Mouse (Mus musculus) retina, postnatal 1 day (tissue): ENCODE results near the gene Litaf.
"Not testable (repeated sequence)": the region's sequence is repeated elsewhere in the genome, so short reads cannot be mapped to it uniquely, and the experiment has no call there.

Experiments used
- DNase-seq: peaks from one replicate; pipeline ENCODE4 v3.0.0-alpha.2; 2012

Gene Litaf

DNA sequence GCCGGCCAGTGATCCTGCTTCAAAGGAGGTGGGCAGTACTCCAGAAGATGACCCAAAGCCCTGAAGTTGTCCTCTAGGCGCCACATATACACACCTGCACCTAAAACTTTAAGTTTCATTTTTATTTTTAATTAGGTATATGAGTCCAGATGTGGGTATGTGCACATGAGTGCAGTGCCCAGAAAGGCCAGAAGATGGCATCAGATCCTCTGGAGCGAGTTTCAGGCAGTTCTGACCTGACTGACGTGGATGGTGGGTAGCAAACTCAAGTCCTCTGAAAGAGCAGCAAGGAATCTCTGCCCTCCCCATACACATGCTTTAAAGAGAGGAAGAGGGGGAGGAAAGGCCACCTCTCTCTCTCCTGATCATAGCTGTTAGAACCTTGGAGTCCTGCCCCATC, 76.1 kb downstream of the Litaf start:
- DNase-seq = no peak

DNA sequence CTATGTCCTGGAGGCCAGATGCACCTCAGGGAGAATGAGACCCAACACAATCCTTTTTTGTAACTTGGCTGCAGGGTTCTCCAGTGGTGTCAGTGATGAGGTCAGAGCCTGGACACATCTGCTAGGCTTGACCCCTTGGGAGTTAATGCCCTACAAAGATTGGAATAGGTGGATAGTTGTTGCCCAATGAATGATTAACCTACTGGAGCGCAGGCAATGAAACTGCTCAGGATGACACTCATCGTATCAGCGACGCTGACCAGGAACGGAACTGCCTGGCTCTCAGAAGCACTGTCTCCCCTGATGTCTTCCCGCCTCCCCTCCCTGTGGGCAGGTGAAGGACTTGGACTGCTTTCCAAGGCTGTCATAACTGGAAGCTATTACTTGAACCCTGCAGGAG, 76.6 kb downstream of the Litaf start:
- no peak for DNase-seq

DNA sequence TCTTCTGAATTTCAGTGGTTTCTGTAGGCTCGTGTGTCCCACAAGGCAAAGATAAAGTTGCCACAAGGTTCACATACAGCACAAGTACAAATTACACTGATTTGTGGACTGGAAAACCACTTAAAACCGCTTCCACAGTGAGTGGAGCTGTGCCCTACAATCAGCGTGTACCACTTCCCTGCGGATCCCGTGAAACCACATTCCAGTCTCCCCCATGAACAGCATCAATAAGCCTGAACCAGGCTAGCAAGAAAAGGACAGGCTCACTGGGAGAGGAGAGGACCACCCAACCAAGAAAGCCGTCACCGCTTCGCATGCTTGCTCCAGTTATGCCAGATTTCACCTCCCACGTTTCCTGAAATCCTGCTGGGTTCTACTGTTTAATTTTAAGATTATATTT, 77.7 kb downstream of the Litaf start:
- DNase-seq = no peak

DNA sequence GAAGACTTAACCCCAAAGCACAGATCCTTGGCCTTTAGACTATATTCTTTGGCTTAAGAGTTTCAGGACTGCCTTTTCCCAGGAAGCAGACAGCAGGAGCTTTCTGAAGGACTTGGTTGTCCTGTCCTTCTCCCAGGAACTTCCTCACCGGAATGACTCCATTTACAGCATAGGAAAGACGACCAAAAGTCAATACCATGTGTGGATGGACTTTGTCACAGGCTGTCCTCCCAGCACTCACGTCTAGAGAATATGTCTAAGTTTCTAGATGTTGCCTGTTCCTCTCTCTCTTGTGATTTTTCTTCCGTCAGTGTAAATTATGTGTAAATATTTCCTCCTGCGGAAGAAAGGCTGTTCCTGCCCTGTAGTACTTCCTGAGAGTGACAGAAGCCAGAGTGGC, 81.4 kb downstream of the Litaf start:
- DNase-seq = no peak

DNA sequence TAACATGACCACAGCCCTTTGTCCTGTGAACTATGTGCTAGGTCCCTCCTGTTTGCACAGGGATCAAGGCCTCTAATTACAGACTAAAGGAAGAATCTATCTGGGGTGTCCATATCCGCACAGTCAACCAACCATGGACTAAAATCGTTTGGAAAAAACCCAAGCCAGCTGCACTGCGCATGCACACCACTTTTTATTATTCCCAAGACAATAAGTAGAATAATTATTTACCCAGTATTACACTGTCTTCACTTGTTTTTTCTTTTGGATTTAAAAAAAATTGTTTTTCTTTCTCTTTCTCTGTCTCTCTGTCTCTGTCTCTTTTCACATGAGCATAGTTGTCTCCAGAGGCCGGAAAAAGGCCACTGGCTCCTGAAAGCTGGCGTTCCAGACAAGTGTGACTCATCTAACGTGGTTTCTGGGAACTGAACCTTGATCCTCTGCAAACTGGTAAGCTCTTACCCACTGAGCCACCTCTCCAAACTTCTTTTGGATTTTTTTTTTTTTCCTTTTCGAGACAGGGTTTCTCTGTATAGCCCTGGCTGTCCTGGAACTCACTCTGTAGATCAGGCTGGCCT, 84.4 kb downstream of the Litaf start:
- no peak for DNase-seq

DNA sequence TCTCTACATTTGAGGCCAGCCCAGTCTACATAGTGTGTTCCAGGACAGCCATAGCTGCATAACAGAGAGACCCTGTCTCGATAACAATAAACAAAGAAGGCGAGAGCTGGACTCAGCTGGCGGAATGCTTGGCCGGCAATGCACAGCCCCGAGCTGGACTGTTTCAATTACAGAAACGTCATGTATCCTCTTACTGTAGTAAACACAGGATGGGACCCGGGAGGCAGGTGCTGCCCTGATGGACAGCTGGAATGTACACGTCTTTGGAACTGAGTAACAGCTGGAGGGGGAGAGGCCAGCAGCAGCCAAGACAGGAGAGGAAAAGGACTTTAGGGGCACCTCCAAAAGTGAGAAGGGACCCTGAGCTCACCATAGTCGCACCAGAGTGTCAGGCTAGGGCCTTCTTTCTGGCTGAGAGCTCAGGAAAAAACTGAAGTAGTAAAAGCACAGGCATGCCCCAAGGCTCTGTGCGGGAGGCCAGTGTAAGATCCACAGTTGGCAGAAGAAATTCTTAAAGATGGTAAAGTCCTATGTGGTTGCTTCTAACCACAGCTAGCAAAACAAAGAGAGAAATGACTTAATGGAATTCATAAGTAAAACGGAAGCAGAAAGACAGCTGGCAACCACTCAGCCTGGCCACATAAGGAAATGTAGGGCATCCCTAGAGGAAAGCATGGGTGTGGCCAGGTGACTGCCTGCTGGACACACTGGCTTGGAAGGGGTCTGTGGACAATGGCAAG, 86.7 kb downstream of the Litaf start:
- DNase-seq = peak; percentile 23

DNA sequence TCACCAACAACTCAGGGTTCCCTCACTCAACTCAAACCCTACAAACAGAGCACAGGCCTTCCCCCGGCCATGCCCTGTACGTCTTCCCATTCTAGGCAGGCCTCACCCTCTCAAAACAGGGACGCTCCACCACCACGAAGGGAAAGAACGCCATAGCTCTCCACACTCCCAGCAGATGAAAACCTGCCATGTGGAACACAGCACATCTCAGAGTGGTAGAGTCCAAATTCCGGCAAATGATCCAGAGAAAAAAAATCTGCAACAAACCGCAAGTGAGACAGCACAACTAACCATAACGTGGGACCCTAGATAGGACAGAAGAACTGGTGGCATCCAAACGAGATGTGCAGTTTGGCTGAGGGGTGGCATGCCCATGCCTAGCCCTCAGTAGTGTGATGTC, 88.1 kb downstream of the Litaf start:
- DNase-seq = no peak

DNA sequence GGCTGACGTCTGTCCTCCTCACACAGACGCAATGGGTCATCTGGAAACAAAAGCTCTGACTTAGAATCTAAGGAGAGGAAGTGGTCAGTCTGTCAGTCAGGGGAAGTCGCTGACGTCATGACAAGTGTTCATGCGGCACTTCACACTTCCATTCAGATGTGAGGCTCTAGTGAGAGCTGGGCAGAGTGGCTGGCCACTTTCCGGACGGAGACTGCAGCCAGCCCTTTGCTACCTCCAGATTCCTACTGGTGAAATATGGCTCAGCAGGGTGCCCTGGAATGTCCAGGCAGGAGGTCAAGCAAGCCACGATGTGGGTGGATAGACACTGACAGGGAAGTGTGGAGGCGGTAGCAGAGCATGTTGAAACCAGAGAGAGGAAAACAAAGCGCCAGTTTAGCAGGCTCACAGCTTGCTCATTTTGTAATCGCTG, 89.7 kb downstream of the Litaf start:
- no peak for DNase-seq

DNA sequence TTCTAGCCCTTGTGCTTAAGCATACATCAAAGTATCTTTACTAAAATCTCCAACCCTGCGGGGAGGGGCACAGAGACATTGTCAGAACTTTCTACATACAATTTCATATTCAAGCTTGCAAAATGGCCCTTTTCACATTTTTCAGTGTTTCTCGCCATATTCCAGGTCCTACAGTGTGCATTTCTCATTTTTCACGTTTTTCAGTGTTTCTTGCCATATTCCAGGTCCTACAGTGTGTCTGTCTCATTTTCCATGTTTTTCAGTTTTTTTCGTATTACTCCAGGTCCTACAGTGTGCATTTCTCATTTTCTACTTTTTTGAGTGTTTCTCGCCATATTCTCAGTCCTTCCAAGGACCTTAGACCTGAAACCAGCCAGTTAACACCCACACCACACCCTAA, 91.0 kb downstream of the Litaf start:
- DNase-seq = no peak

DNA sequence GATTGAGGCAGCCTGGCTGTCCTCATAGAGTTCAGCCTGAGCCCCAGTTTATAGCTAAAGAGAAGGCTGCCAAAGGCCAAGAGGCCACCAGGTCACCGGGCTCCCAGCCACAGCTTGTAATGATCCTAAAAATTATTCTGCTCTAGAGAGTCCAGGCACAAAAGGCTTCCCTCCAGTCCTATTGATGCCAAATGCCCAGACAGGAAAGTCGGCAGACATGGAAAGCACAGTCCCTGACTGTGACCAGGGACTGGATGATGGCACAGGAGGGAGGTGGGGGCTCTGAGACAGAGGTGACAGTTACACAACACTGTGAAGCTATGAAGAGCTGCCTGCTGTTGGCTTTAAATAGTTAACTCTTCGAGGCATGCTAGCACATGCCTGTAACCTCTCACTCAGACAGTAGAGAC, 91.9 kb downstream of the Litaf start:
- DNase-seq = peak; percentile 50

DNA sequence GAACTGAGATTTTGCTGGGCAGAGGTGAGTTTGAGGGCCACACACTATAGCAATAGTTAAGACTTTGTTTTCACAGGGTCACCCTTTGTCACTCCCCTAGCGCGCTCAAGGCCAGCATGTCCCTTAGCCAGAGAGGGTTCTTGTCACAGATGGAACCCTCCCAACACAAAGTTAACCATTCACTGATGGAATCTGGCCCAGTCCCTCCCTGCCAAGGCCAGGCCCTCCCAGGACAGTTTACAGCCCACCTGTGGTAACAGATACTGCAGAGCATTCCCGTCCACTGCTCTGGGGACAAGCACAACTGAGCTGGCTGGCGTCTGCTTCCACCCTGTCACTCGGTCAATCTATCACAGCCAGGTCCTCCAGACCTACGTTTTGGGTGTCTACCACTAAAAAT, 93.7 kb downstream of the Litaf start:
- no peak for DNase-seq

DNA sequence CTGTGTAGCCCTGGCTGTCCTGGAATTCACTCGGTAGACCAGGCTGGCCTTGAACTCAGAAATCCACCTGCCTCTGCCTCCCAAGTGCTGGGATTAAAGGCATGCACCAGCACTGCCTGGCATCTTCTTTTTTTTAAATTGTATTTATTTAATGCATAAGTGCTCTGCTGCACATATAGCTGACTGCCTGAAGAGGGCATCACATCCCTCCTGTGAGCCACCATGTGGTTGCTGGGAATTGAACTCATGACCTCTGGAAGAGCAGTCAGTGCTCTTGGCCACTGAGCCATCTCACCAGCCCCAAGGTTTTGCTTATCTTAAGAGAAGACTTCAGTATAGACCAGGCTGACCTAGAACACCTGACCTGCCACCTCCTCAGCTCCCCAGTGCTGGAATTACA, 96.0 kb downstream of the Litaf start:
- not testable (repeated sequence) for DNase-seq

DNA sequence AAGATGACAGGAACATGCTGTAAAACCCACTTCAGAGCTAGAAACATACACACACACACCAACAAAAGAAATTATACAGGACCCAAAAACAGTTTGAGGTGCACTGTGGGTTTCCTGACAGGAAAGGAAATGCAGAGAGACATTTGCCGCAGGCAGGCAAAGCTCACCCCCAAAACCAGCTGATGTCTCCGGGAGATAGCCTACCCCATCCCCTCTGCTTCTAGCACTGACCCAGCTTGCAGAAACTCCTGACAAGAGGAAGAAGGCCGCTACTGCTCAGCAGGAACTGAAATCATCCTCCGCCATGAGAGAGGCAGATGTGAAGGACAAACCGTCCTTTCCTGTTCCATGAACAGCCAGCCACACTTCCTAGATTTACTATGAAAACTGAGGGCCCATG, 96.6 kb downstream of the Litaf start:
- DNase-seq = no peak

DNA sequence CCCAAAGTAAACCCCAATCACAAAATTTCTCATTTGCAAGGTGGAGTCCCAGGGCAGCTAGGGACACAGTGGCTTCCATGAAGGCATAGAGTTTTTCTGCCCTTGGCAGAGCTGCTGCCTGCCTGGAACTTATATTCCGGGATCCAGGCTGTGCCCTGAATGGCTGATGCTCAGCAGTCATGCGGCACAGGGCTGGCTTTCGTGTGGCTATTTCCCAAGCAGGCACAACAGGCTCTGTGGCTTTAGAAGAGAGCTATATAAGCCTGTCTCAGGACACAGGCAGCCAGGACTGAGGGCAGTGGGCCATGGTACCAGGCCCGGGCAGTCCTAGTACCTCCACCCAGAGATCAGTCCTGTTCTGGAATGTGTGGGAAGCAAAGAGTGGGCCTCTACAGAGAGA, 97.7 kb downstream of the Litaf start:
- no peak for DNase-seq

DNA sequence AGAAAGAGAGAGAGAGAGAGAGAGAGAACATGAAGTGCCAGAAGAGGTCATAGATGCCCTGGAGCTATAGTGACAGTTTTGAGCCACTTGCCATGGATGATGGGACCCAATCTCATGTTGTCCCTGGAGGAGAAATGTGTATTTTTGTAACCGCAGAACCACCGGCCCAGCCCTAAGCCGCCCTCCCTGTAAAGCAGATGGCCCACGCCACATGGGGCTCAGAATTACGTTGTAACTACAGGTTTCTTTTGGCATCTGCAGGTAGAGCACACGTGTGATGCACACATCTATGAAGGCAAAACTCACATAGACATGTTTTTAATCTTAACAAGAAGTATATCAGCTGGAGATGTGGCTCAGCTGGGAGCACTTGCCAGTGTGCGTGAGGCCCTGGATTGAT, 98.2 kb downstream of the Litaf start:
- DNase-seq = no peak

DNA sequence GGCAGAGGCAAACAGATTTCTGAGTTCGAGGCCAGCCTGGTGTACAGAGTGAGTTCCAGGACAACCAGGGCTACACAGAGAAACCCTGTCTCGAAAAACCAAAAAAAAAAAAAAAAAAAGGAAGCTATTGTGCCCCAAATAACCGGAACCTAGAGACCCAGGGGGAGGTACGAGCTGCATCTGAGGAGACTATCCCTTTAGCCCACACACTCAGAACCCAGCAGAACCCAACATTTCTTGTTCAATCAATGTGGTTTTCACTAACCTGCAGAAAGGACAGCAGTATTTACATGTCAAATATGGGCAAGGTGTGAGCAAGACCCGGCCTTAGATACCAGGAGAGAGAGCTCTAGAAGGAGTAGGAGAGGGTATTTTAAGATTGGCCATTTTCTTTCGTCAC, 98.9 kb downstream of the Litaf start:
- DNase-seq = no peak

DNA sequence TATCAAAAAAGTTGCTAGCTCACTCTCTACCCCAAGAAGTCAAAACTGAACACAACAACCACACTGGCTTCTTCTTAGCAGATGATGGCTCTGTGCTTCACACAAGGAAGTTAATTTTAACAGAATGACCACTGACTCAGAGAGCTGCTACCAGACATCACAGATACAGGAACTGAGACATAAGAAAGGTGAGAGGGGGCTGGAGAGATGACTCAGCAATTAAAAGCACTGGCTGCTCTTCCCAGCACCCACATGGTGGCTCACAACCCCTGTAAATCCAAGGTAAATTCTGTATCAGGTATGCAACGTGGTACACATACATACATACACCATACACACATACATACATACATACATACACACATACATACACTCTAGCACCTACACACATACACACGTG, 100.9 kb downstream of the Litaf start:
- no peak for DNase-seq

DNA sequence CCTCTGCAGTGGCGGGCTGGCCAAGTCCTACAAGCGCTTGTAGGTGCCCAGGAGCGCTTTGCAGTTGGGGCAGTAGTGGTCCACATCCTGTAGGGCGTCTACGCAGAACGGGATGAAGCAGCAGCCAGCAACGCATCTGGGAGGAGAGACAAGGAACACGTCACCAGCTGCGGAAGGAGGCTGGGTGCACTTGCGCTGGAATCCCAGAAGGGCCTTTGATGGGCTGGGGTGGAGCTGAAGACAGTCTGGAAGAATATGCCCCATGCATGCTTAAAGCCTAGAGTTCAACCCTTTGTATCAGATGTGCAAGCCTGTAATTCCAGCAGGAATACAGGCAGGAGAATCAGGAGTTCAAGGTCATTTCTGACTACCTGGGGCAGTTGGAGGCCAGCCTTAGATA, 105.0 kb downstream of the Litaf start:
- no peak for DNase-seq

DNA sequence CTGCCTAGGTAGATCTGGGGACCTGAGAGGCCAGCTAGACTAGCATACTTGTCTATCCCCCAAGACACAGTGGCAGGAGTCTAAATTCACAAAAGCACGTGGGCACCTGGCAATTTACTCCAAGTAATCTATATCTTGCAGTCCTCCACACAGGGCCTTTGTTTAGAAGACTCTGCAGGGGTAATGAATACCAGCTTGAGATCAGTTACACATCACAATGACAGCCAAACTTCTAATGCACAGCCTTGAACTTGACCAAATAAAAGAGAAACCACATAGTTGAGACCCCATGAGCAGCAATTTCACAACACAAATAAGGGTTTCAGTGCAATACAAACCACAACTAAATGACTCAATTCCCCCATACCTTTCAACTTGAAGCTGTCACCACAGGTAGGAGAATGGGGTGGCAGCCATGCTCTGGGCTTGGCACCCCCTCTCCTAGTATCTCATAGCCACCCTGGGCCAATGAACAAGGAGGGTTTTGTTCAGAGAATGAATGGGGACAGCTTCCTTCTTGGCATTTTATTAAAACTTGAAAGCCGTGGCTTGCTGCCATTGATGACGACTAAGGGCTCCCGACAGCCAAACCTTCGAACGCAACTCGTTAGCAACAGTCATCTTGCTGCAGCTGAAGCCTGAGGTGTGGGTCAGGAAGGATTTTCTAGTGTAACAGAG, 107.1 kb downstream of the Litaf start:
- DNase-seq = no peak

DNA sequence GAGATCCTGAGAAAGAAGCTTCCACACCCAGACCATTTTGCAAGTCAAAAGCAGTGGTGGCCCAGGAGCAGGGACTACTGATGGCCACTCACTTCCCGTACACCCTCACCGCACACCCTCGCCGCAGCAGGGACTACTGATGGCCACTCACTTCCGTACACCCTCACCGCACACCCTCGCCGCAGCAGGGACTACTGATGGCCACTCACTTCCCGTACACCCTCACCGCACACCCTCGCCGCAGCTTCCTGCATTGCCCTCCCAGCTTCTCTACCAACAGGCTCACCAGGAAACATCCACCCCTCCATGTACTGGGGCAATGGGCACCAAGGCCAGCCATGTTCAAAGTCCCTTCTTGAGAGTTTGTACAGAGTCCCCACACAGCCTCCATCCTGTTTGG, 107.7 kb downstream of the Litaf start:
- not testable (repeated sequence) for DNase-seq

DNA sequence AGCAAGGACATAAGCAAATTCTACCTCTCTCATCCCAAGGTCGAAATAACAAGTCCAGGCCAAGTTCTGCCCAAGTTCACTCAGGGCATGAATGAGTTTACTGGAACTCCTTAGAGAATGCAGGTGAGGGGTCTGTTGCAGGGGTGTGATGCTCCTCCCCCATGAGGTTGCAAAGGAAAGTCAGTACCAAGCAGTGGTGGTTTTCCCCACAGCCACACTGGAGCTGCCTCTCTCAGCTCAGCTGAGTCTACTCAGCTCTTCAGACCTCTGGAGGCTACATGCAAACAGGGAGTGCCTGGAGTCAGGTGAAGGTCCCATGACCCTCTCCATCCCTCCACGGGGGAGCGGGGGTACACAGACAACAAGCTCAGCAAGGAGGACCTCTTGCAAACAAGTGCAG, 108.2 kb downstream of the Litaf start:
- DNase-seq = no peak

DNA sequence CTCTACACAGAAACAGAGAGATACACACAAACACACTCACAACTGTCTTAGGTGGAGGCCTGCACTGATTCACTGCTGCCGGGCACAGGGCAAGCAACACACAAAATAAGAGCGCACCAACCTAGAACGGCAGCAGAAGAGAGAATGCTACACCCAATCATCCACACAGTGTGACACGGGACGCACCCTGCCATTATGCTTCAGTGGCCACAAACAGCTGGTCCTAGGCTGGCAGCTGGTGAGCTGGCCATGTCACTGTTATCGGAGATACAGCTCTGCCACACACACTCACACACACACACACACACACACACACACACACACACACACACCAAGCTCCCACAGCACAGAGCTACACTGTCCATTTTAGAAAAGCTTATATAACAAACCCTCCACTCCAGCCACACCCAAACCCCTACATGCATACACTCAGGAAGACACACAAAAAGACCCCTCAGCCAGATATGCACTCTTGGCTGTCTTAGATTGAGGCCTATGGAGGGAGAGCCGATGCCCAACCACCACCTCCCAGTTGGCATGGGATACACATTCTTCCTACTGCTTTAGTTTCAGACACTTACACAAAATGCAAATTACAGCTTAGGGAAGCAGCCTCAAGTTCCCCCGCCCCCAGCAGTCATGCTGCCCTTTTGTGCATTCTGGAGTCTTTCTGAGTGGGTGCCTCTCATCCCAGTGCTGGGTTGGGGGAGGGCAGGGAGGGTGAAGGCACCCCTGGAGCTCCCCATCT, 108.8 kb downstream of the Litaf start:
- peak; percentile 65 for DNase-seq

DNA sequence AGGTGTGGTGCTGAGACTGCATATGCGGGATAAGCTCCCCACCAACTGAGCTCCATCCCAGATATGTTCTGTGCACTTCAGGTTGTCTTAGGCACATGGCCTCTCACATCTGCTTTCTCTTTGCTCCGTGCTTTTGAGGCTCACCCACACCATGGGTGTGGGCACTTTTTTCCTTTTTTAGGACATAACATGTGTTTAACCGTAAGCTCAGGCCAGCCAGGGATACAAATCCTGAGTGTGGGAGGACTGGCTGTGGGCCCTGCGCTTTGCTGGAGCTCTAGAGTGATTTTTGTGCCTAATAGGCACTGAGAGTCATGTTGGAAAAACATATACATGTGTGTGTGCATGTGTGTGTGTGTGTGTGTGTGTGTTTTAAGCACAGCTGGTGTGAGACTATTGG, 110.9 kb downstream of the Litaf start:
- DNase-seq = no peak

DNA sequence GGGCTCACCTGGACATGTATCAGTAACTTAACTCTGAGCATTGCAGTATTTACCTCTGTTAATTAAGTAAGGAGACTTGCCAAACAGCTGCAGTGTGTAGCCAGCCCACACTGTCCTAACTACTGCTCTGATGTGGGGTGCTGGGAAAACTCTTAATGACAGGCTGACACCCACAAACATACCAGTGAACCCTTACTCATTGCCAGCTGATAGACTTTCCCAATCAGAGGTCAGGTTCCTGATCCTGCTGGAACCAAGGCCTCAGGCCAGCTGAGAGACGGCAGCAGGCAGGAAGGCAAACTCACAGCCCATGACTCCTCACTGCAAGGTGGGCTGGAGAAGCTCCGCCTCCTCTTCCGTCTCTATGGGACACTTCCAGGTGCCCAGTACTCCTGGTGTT, 113.1 kb downstream of the Litaf start:
- DNase-seq = no peak
